Mouse (Mus musculus): ENCODE results near the gene Carmil1.

DNA sequence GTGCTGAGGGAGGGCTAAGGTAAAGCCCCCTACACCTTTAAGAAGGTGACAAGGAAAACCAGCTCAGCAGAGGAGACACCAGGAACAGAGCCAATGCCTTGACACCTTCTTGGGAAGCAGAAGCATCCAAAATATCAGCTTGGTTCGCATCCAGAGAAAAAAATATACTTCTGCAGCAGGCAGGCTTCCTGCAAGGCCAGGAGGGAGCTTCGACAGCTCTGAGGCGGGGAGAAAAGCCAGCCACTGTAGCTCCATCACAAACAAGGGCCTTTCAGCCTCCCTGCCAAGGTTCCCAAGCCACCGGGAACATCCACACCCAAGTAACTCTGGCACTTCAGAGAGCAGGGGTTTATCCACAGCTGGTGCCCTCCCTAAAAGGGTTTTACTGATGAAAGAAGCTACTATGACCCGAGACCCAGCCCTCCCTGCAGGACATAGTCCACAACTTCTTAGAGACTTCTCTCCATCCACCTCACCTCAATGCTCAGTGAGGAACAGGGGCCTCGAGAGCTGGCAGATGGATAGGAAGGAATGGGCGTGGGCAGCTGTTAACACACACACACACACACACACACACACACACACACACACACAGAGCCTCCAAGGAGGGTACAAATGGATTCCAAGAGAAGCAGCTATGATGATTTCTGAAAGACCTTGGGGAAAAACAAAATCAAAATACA, 80.6 kb downstream of the Carmil1 start:
- TF ChIP-seq TCF12 (IDR thresholded peaks at IDR 0.05; ENCODE audit: insufficient read depth, poor library complexity, severe bottlenecking) = no peak
- TF ChIP-seq REST (IDR thresholded peaks at IDR 0.05; ENCODE audit: insufficient read depth, insufficient read length) = no peak
- no peak for TF ChIP-seq USF1 (IDR thresholded peaks at IDR 0.05; ENCODE audit: low read depth)
- no peak for TF ChIP-seq POLR2AphosphoS2 (IDR thresholded peaks at IDR 0.05; ENCODE audit: insufficient read length, low read depth)
- TF ChIP-seq E2F4 (IDR thresholded peaks at IDR 0.05; ENCODE audit: insufficient read depth) = no peak

Data from myocyte (in vitro differentiated cells).